In the genomic region with DNA sequence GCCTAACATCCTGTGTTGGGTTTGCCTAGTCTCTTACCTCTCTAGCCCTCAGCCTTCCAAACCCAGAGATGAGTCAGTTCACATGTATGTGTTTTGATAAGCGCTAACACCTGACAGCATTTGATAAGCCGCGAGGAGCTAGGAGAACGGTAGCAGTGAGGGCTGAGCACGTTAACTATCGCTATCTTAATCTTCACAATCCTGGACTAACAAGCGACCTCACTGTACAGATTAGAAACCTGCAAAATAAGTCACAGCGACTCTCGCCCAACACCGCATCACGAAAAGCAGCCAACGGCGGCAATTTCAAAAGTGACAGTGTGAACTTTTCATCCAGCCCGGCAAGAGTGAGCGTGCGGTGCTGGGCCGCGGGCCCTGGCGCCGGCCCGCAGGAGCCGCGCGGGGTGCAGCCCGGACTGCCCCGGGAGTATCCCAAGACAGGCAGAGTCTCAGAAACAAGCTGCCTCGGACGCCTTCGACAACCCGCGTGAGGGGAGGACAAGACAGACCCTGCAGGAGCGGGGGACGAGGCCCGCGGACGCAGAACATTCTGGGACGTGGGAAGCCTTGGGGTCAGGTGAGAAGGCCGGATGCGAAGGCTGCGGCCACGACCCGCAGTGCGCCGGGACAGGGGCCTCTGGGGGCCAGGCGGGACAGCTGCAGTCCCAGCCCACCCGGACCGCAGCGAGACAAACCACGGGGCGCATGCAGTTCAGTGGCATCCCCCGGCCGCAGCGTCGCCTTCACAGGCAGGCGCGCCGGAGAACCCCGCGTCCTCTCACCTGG, we compare ENCODE assay signal across 8 mouse cellular contexts. TPM values are rescaled to one million over a fixed set of nuclear protein-coding genes. Genes with fewer than 3 reads are reported as not detected.
DNase-seq lines count a peak whose midpoint lies in the region; ATAC-seq and TF ChIP-seq lines count a peak whose summit lies in the region.

No protein-coding gene starts in this region.

- H3K4me3 ChIP-seq in neural tube, embryonic 11.5 days (ENCODE audit: low read depth, low read length): peak overlapping the region; percentile 97
- H3K4me3 ChIP-seq in bone marrow, adult 2 months (replicated peaks; ENCODE audit: control insufficient read depth, low read depth, low read length): peak overlapping the region; percentile 71
- peak overlapping the region; percentile 62 for H3K4me3 ChIP-seq in forebrain, embryonic 13.5 days
- H3K4me3 ChIP-seq in liver, embryonic 11.5 days (ENCODE audit: low read depth, low read length): peak overlapping the region; percentile 96
- H3K4me3 ChIP-seq in olfactory bulb, adult 2 months (ENCODE audit: insufficient read depth, low read depth, low read length): peak overlapping the region; percentile 69

- TF ChIP-seq POLR2A in bone marrow, adult 2 months (IDR thresholded peaks at IDR 0.05; ENCODE audit: borderline replicate concordance, control insufficient read depth, low read depth, low read length): no peak
- no peak for TF ChIP-seq POLR2A in olfactory bulb, adult 2 months (IDR thresholded peaks at IDR 0.05; ENCODE audit: insufficient read depth, low read depth, low read length)

- H3K27me3 ChIP-seq in neural tube, embryonic 11.5 days (ENCODE audit: control insufficient read depth, insufficient read depth, low read length): no peaks in the 10 kb centered on the region
- H3K27me3 ChIP-seq in forebrain, embryonic 13.5 days: no peaks in the 10 kb centered on the region
- no peaks in the 10 kb centered on the region for H3K27me3 ChIP-seq in liver, embryonic 11.5 days (replicated peaks; ENCODE audit: control insufficient read depth, insufficient read depth, low read length)

- peak overlapping the region; percentile 90 for H3K9ac ChIP-seq in neural tube, embryonic 11.5 days (ENCODE audit: low read length)
- peak overlapping the region; percentile 79 for H3K9ac ChIP-seq in forebrain, embryonic 13.5 days
- peak overlapping the region; percentile 87 for H3K9ac ChIP-seq in liver, embryonic 11.5 days (ENCODE audit: low read depth, low read length)

- peak overlapping the region; percentile 86 for H3K27ac ChIP-seq in neural tube, embryonic 11.5 days (ENCODE audit: low read depth, low read length)
- H3K27ac ChIP-seq in bone marrow, adult 2 months (ENCODE audit: control insufficient read depth, insufficient read depth, low read depth, low read length, poor library complexity): peak overlapping the region; percentile 98
- H3K27ac ChIP-seq in forebrain, embryonic 13.5 days: peak overlapping the region; percentile 86
- peak overlapping the region; percentile 98 for H3K27ac ChIP-seq in liver, embryonic 11.5 days (ENCODE audit: low read depth, low read length)
- H3K27ac ChIP-seq in olfactory bulb, adult 2 months (ENCODE audit: insufficient read depth, low read depth, low read length): no peak overlapping the region

- ATAC-seq in neural tube, embryonic 11.5 days (ENCODE audit: insufficient read depth, low FRiP score, low TSS enrichment): peak; percentile 83
- ATAC-seq in forebrain, embryonic 13.5 days: peak; percentile 87
- peak; percentile 86 for ATAC-seq in liver, embryonic 11.5 days (replicated peaks; ENCODE audit: low FRiP score)

- H3K4me1 ChIP-seq in neural tube, embryonic 11.5 days (ENCODE audit: control insufficient read depth, insufficient read depth, low read length): peaks cover 3% of the 10 kb centered on the region; the same call in 1 of the 2 replicates
- H3K4me1 ChIP-seq in bone marrow, adult 2 months (ENCODE audit: control insufficient read depth, insufficient read depth, low read length): no peaks in the 10 kb centered on the region; the same call in 1 of the 2 replicates
- peaks cover 22% of the 10 kb centered on the region for H3K4me1 ChIP-seq in forebrain, embryonic 13.5 days
- H3K4me1 ChIP-seq in liver, embryonic 11.5 days (replicated peaks; ENCODE audit: control insufficient read depth, insufficient read depth, low read length): peaks cover 22% of the 10 kb centered on the region
- H3K4me1 ChIP-seq in olfactory bulb, adult 2 months (ENCODE audit: control insufficient read depth, insufficient read depth, low read length): no peaks in the 10 kb centered on the region

- H3K9me3 ChIP-seq in neural tube, embryonic 11.5 days (ENCODE audit: control insufficient read depth, low read length): no peaks in the 10 kb centered on the region
- H3K9me3 ChIP-seq in forebrain, embryonic 13.5 days (replicated peaks): no peaks in the 10 kb centered on the region
- H3K9me3 ChIP-seq in liver, embryonic 11.5 days (ENCODE audit: control insufficient read depth, low read length): no peaks in the 10 kb centered on the region

- no peaks in the 10 kb centered on the region for H3K36me3 ChIP-seq in neural tube, embryonic 11.5 days (ENCODE audit: control insufficient read depth, insufficient read depth, low read length)
- 0 out of 2 replicates have a peak, but pooled peaks cover 3% of the 10 kb centered on the region for H3K36me3 ChIP-seq in forebrain, embryonic 13.5 days (ENCODE audit: poor library complexity, severe bottlenecking)
- H3K36me3 ChIP-seq in liver, embryonic 11.5 days (ENCODE audit: control insufficient read depth, insufficient read depth, low read length): no peaks in the 10 kb centered on the region

- TF ChIP-seq CTCF in bone marrow, adult 2 months (IDR thresholded peaks at IDR 0.05; ENCODE audit: control insufficient read depth, insufficient read depth, low read length): no peak
- no peak for TF ChIP-seq CTCF in olfactory bulb, adult 2 months (IDR thresholded peaks at IDR 0.05; ENCODE audit: insufficient read depth, low read depth, low read length)

- peak overlapping the region; percentile 94 for H3K4me2 ChIP-seq in neural tube, embryonic 11.5 days (ENCODE audit: low read depth)
- H3K4me2 ChIP-seq in forebrain, embryonic 13.5 days: peak overlapping the region; percentile 95
- H3K4me2 ChIP-seq in liver, embryonic 11.5 days: peak overlapping the region; percentile 93

- no peak for DNase-seq in neural tube, embryonic 11.5 days (ENCODE audit: low spot score)
- DNase-seq in neural tube, embryonic 10.5 days (ENCODE audit: extremely low spot score, low spot score): no peak
- peak; percentile 61 for DNase-seq in liver, embryonic 11.5 days (ENCODE audit: low spot score)
- DNase-seq in kidney, postnatal 25 days: no peak
- DNase-seq in right cerebral cortex, adult 18-20 months: no peak

- under 1% methylated on average over 59 of the region's 59 CpGs for WGBS in neural tube, embryonic 11.5 days
- WGBS in bone marrow, adult 2 months: 1% methylated on average over 59 of the region's 59 CpGs
- 1% methylated on average over 57 of the region's 59 CpGs for WGBS in forebrain, embryonic 13.5 days
- WGBS in liver, embryonic 11.5 days: under 1% methylated on average over 59 of the region's 59 CpGs
- WGBS in olfactory bulb, adult 2 months: under 1% methylated on average over 59 of the region's 59 CpGs

RNA-seq across cellular contexts. Expression of a gene that starts 0.5 kb away (rescaled TPM):
- 73.8 and 75.3 TPM in 2 replicates for polyA plus RNA-seq in neural tube, embryonic 11.5 days (2014; fragmentation: Nextera tagmentation; extraction: Ambion mirVana)
- 42.2 and 52.5 TPM in 2 replicates for polyA plus RNA-seq in bone marrow, adult 2 months (2011; ENCODE audit: insufficient read depth, insufficient read length, low replicate concordance, missing spikeins)
- 54.1 and 58.8 TPM in 2 replicates for polyA plus RNA-seq in forebrain, embryonic 13.5 days (2015; fragmentation: Nextera tagmentation; extraction: Ambion mirVana)
- 54.1 and 54.6 TPM in 2 replicates for polyA plus RNA-seq in liver, embryonic 11.5 days (2014; fragmentation: Nextera tagmentation; extraction: Ambion mirVana)
- not detected in 2 replicates for polyA plus RNA-seq in olfactory bulb, adult 2 months (2012; ENCODE audit: insufficient read depth, insufficient read length, low replicate concordance, missing spikeins)

RNA-seq across cellular contexts. Expression of a gene that starts 48.9 kb away (rescaled TPM):
- 126 and 142 TPM in 2 replicates for polyA plus RNA-seq in neural tube, embryonic 11.5 days (2014; fragmentation: Nextera tagmentation; extraction: Ambion mirVana)
- polyA plus RNA-seq in bone marrow, adult 2 months (2011; ENCODE audit: insufficient read depth, insufficient read length, low replicate concordance, missing spikeins): 35.4 and 48.7 TPM in 2 replicates
- polyA plus RNA-seq in forebrain, embryonic 13.5 days (2015; fragmentation: Nextera tagmentation; extraction: Ambion mirVana): 78.0 and 84.3 TPM in 2 replicates
- 74.4 and 76.3 TPM in 2 replicates for polyA plus RNA-seq in liver, embryonic 11.5 days (2014; fragmentation: Nextera tagmentation; extraction: Ambion mirVana)
- polyA plus RNA-seq in olfactory bulb, adult 2 months (2012; ENCODE audit: insufficient read depth, insufficient read length, low replicate concordance, missing spikeins): 193 and 247 TPM in 2 replicates

Comparison
In these comparisons a context has a peak if more than half of its experiments do, and no peak if none do; other contexts are left out.
1. RNA of a gene that starts 0.5 kb away (polyA plus RNA-seq): 73.8 to 75.3 TPM in neural tube, embryonic 11.5 days, 54.1 to 54.6 TPM in liver, embryonic 11.5 days, 54.1 to 58.8 TPM in forebrain, embryonic 13.5 days and 42.2 to 52.5 TPM in bone marrow, adult 2 months; not detected in olfactory bulb, adult 2 months; every median in the first group is over 10 times any median in the second.
2. Peak in every context shown above with its lines, with median percentiles within 50 percentile points of each other: ATAC-seq, H3K4me2 ChIP-seq, H3K4me3 ChIP-seq and H3K9ac ChIP-seq.